Comparison of ENCODE assay signal across 13 mouse cellular contexts in genomic region chr11:120376302-120377160, GRCm38 (mm10). TPM values are rescaled to one million over a fixed set of nuclear protein-coding genes. Genes with fewer than 3 reads are reported as not detected.
A peak's percentile ranks its signal among the peaks of the same experiment; 100 is the strongest.
DNase-seq lines count a peak whose midpoint lies in the region; ATAC-seq and TF ChIP-seq lines count a peak whose summit lies in the region.
"Had no signal": no experiment of that assay in that cellular context is flagged by ENCODE, and none has a peak within 500 bp of the region (broad histone marks: within the 10 kb centered on the region; RNA-seq: fewer than 3 reads in every experiment).

No protein-coding gene starts in this region.

- H3K27me3 ChIP-seq in kidney, embryonic 14.5 days (ENCODE audit: control insufficient read depth, insufficient read depth, low read length): no peaks in the 10 kb centered on the region
- no peaks in the 10 kb centered on the region for H3K27me3 ChIP-seq in embryonic facial prominence, embryonic 11.5 days (ENCODE audit: control insufficient read depth, insufficient read depth, low read length)
- no peaks in the 10 kb centered on the region for H3K27me3 ChIP-seq in limb, embryonic 14.5 days (ENCODE audit: control insufficient read depth, insufficient read depth, low read length)

- peaks cover 9% of the 10 kb centered on the region for H3K4me1 ChIP-seq in kidney, embryonic 14.5 days (ENCODE audit: control insufficient read depth, insufficient read depth, low read length)
- H3K4me1 ChIP-seq in embryonic facial prominence, embryonic 11.5 days (ENCODE audit: control insufficient read depth, insufficient read depth, low read length): peaks cover 2% of the 10 kb centered on the region; the same call in 1 of the 2 replicates
- H3K4me1 ChIP-seq in limb, embryonic 14.5 days (ENCODE audit: control insufficient read depth, insufficient read depth, low read length): peaks cover 12% of the 10 kb centered on the region

- H3K9ac ChIP-seq in kidney, embryonic 14.5 days (ENCODE audit: low read depth, low read length): 0 out of 2 replicates have a peak overlapping the region, but pooled peaks have one; percentile 80
- no peak overlapping the region; the same call in 1 of the 2 replicates for H3K9ac ChIP-seq in embryonic facial prominence, embryonic 11.5 days (replicated peaks; ENCODE audit: low read length)
- H3K9ac ChIP-seq in limb, embryonic 14.5 days (ENCODE audit: low read depth, low read length, severe bottlenecking): 0 out of 2 replicates have a peak overlapping the region, but pooled peaks have one; percentile 62
- H3K9ac ChIP-seq: liver, embryonic 14.5 days had no signal

- no peak for TF ChIP-seq POLR2A in limb, embryonic 14.5 days (IDR thresholded peaks at IDR 0.05; ENCODE audit: borderline replicate concordance, extremely low read depth, insufficient read depth, insufficient read length)

- no peak for DNase-seq in kidney, postnatal 36 days
- peak; percentile 89 for DNase-seq in adrenal gland, adult 2 months
- no peak for DNase-seq in embryonic facial prominence, embryonic 11.5 days (ENCODE audit: low spot score)
- no peak for DNase-seq in limb, embryonic 14.5 days (ENCODE audit: low spot score)
- no peak for DNase-seq in thymus, postnatal 0 days (ENCODE audit: low spot score)
- no peak for DNase-seq in ovary, postnatal 14 days (ENCODE audit: low spot score)
- DNase-seq: gastrocnemius, postnatal 25 days had no signal

- WGBS in kidney, embryonic 14.5 days: 89% methylated on average over 17 of the region's 17 CpGs
- WGBS in embryonic facial prominence, embryonic 11.5 days: 89% methylated on average over 17 of the region's 17 CpGs
- WGBS in limb, embryonic 14.5 days: 91% methylated on average over 17 of the region's 17 CpGs

- ATAC-seq in kidney, embryonic 14.5 days (ENCODE audit: low FRiP score, low TSS enrichment): no peak
- no peak for ATAC-seq in embryonic facial prominence, embryonic 11.5 days (replicated peaks; ENCODE audit: insufficient number of reproducible peaks, low FRiP score, low TSS enrichment, low read depth)
- ATAC-seq in limb, embryonic 14.5 days (ENCODE audit: low FRiP score, low read depth): no peak

- H3K4me3 ChIP-seq in kidney, embryonic 14.5 days (ENCODE audit: low read length): no peak overlapping the region
- H3K4me3 ChIP-seq in embryonic facial prominence, embryonic 11.5 days (ENCODE audit: low read depth, low read length): no peak overlapping the region
- no peak overlapping the region for H3K4me3 ChIP-seq in limb, embryonic 14.5 days (replicated peaks; ENCODE audit: low read length)

- peaks cover 74% of the 10 kb centered on the region for H3K36me3 ChIP-seq in kidney, embryonic 14.5 days (ENCODE audit: control insufficient read depth, insufficient read depth, low read length)
- peaks cover 3% of the 10 kb centered on the region for H3K36me3 ChIP-seq in embryonic facial prominence, embryonic 11.5 days (replicated peaks; ENCODE audit: control insufficient read depth, insufficient read depth, low read depth, low read length)
- H3K36me3 ChIP-seq in limb, embryonic 14.5 days (ENCODE audit: control insufficient read depth, insufficient read depth, low read length): peaks cover 78% of the 10 kb centered on the region

- no peak overlapping the region for H3K4me2 ChIP-seq in kidney, embryonic 14.5 days (replicated peaks; ENCODE audit: low read depth, low read length)
- peak overlapping the region; percentile 13; the same call in 1 of the 2 replicates for H3K4me2 ChIP-seq in embryonic facial prominence, embryonic 11.5 days (ENCODE audit: low read depth, low read length)
- H3K4me2 ChIP-seq in limb, embryonic 14.5 days (replicated peaks; ENCODE audit: low read depth, low read length, severe bottlenecking): no peak overlapping the region

- H3K27ac ChIP-seq in kidney, embryonic 14.5 days (ENCODE audit: low read depth, low read length): no peak overlapping the region
- no peak overlapping the region for H3K27ac ChIP-seq in embryonic facial prominence, embryonic 11.5 days (replicated peaks; ENCODE audit: low read depth, low read length)
- no peak overlapping the region for H3K27ac ChIP-seq in limb, embryonic 14.5 days (replicated peaks; ENCODE audit: low read depth, low read length)
- H3K27ac ChIP-seq: liver, embryonic 14.5 days had no signal

- H3K9me3 ChIP-seq in kidney, embryonic 14.5 days (ENCODE audit: control insufficient read depth, low read length): no peaks in the 10 kb centered on the region
- H3K9me3 ChIP-seq in embryonic facial prominence, embryonic 11.5 days (replicated peaks; ENCODE audit: control insufficient read depth, low read length): no peaks in the 10 kb centered on the region
- no peaks in the 10 kb centered on the region for H3K9me3 ChIP-seq in limb, embryonic 14.5 days (ENCODE audit: control insufficient read depth, low read length)
- H3K9me3 ChIP-seq: G1E had no signal

RNA-seq across cellular contexts. Expression of gene Faap100, which starts 2.0 kb away (rescaled TPM):
- polyA plus RNA-seq in kidney, embryonic 14.5 days (2014; fragmentation: Nextera tagmentation; extraction: Ambion mirVana): 32.1 and 40.3 TPM in 2 replicates
- 10 to 100 TPM; 17.6 to 24.1 TPM for total RNA-seq in adrenal gland, adult 2 months (2021)
- 192 and 223 TPM in 2 replicates for polyA plus RNA-seq in adrenal gland, adult 2 months (2012; rRNA removed)
- 20.5 and 24.2 TPM in 2 replicates for polyA plus RNA-seq in embryonic facial prominence, embryonic 11.5 days (2014; fragmentation: Nextera tagmentation; extraction: Ambion mirVana)
- 45.0 and 64.7 TPM in 2 replicates for polyA plus RNA-seq in limb, embryonic 14.5 days (2012; rRNA removed)
- 33.9 and 42.0 TPM in 2 replicates for polyA plus RNA-seq in limb, embryonic 14.5 days (2014; fragmentation: Nextera tagmentation; extraction: Ambion mirVana)
- polyA plus RNA-seq in thymus, postnatal 0 days (2015; fragmentation: Nextera tagmentation; extraction: Ambion mirVana): 12.8 and 15.9 TPM in 2 replicates

RNA-seq across cellular contexts. Expression of gene Fscn2, which starts 15.2 kb away (rescaled TPM):
- 0.62 and 1.6 TPM in 2 replicates for polyA plus RNA-seq in kidney, embryonic 14.5 days (2014; fragmentation: Nextera tagmentation; extraction: Ambion mirVana)
- under 1 TPM; 0.17 to 0.58 TPM for total RNA-seq in adrenal gland, adult 2 months (2021)
- polyA plus RNA-seq in adrenal gland, adult 2 months (2012; rRNA removed): 0.16 and 0.22 TPM in 2 replicates
- 0.20 and 0.28 TPM in 2 replicates for polyA plus RNA-seq in embryonic facial prominence, embryonic 11.5 days (2014; fragmentation: Nextera tagmentation; extraction: Ambion mirVana)
- polyA plus RNA-seq in limb, embryonic 14.5 days (2012; rRNA removed): 0.32 and 0.36 TPM in 2 replicates
- 0.88 and 1.6 TPM in 2 replicates for polyA plus RNA-seq in limb, embryonic 14.5 days (2014; fragmentation: Nextera tagmentation; extraction: Ambion mirVana)
- 0.46 and 0.59 TPM in 2 replicates for polyA plus RNA-seq in thymus, postnatal 0 days (2015; fragmentation: Nextera tagmentation; extraction: Ambion mirVana)
- total RNA-seq: common myeloid progenitor, adult 5-6 weeks had no signal
- polyA plus RNA-seq: G1E; large intestine, adult 2 months; liver, embryonic 14.5 days; small intestine, adult 2 months had no signal

RNA-seq across cellular contexts. Expression of gene Actg1, which starts 28.2 kb away (rescaled TPM):
- polyA plus RNA-seq in kidney, embryonic 14.5 days (2014; fragmentation: Nextera tagmentation; extraction: Ambion mirVana): 2,303 and 2,603 TPM in 2 replicates
- total RNA-seq in adrenal gland, adult 2 months (2021): 1,000 to 10,000 TPM in 1 of 2 experiments, 100 to 1,000 TPM in 1; 913 to 1,618 TPM
- 531 and 632 TPM in 2 replicates for polyA plus RNA-seq in adrenal gland, adult 2 months (2012; rRNA removed)
- polyA plus RNA-seq in embryonic facial prominence, embryonic 11.5 days (2014; fragmentation: Nextera tagmentation; extraction: Ambion mirVana): 3,237 and 3,434 TPM in 2 replicates
- polyA plus RNA-seq in limb, embryonic 14.5 days (2012; rRNA removed): 1,359 and 1,631 TPM in 2 replicates
- 2,223 and 2,513 TPM in 2 replicates for polyA plus RNA-seq in limb, embryonic 14.5 days (2014; fragmentation: Nextera tagmentation; extraction: Ambion mirVana)
- 1,815 and 1,857 TPM in 2 replicates for polyA plus RNA-seq in thymus, postnatal 0 days (2015; fragmentation: Nextera tagmentation; extraction: Ambion mirVana)
